Mouse (Mus musculus): ENCODE results near the gene Csdc2. TPM values are rescaled to one million over a fixed set of nuclear protein-coding genes. Genes with fewer than 3 reads are reported as not detected.
A peak's percentile ranks its signal among the peaks of the same experiment; 100 is the strongest.

The Csdc2 gene
- polyA plus RNA-seq, 1 experiment from 2014 or later: 11.7 TPM

GRCm38 (mm10) chr15:81985267-81986161, 49.0 kb downstream of the Csdc2 start:
- Histone ChIP-seq H3K4me2 (replicated peaks) (no peak overlapping the region), H3K4me3 (replicated peaks) (no peak overlapping the region), H3K27me3 (replicated peaks) (no peaks in the 10 kb centered on the region), H3K9me3 (no peaks in the 10 kb centered on the region), H3K9ac (no peak overlapping the region), H3K27ac (no peak overlapping the region), H3K36me3 (no peaks in the 10 kb centered on the region), H3K4me1 (replicated peaks) (0 out of 2 replicates have a peak, but pooled peaks cover 6% of the 10 kb centered on the region)
- 71% methylated on average over 2 of the region's 2 CpGs for WGBS
- ATAC-seq: no peak

GRCm38 (mm10) chr15:81987646-81988045, 51.1 kb downstream of the Csdc2 start, which contains the start of gene Xrcc6:
Xrcc6 (plus strand) TSS chr15:81987835.
- Histone ChIP-seq H3K4me1 (replicated peaks) (0 out of 2 replicates have a peak, but pooled peaks cover 8% of the 10 kb centered on the region), H3K9me3 (no peaks in the 10 kb centered on the region), H3K27ac (no peak within 1 kb of the TSS), H3K9ac (no peak within 1 kb of the TSS), H3K27me3 (replicated peaks) (no peaks in the 10 kb centered on the region), H3K4me2 (replicated peaks) (no peak within 1 kb of the TSS), H3K4me3 (replicated peaks) (no peak within 1 kb of the TSS), H3K36me3 (no peaks in the 10 kb centered on the region)
- WGBS: 78% methylated on average over 3 of the region's 3 CpGs
- no peak for ATAC-seq

GRCm38 (mm10) chr15:81989371-81990062, 53.0 kb downstream of the Csdc2 start:
- Histone ChIP-seq H3K9me3 (no peaks in the 10 kb centered on the region), H3K36me3 (peaks cover 14% of the 10 kb centered on the region), H3K4me1 (replicated peaks) (0 out of 2 replicates have a peak, but pooled peaks cover 8% of the 10 kb centered on the region), H3K9ac (no peak overlapping the region), H3K27ac (no peak overlapping the region), H3K4me3 (replicated peaks) (no peak overlapping the region), H3K27me3 (replicated peaks) (no peaks in the 10 kb centered on the region), H3K4me2 (replicated peaks) (no peak overlapping the region)
- WGBS: 44% methylated on average over 11 of the region's 11 CpGs
- peak; percentile 79 for ATAC-seq

- no peaks in the 10 kb centered on the region for H3K9me3 ChIP-seq
- H3K4me1 ChIP-seq (replicated peaks): 0 out of 2 replicates have a peak, but pooled peaks cover 8% of the 10 kb centered on the region
- no peak overlapping the region for H3K4me3 ChIP-seq (replicated peaks)
- peak; percentile 71 for ATAC-seq
- no peaks in the 10 kb centered on the region for H3K27me3 ChIP-seq (replicated peaks)
- 45% methylated on average over 7 of the region's 7 CpGs for WGBS
- no peak overlapping the region for H3K27ac ChIP-seq
- H3K9ac ChIP-seq: no peak overlapping the region
- H3K36me3 ChIP-seq: peaks cover 16% of the 10 kb centered on the region
- H3K4me2 ChIP-seq (replicated peaks): no peak overlapping the region
These were observed 54.0 kb downstream of the Csdc2 start for GRCm38 (mm10) chr15:81990549-81990948.

- no peak overlapping the region for H3K27ac ChIP-seq
- no peak overlapping the region for H3K9ac ChIP-seq
- no peaks in the 10 kb centered on the region for H3K9me3 ChIP-seq
- ATAC-seq: no peak
- no peak overlapping the region for H3K4me2 ChIP-seq (replicated peaks)
- H3K4me3 ChIP-seq (replicated peaks): no peak overlapping the region
- peaks cover 24% of the 10 kb centered on the region for H3K36me3 ChIP-seq
- 72% methylated on average over 6 of the region's 6 CpGs for WGBS
- 0 out of 2 replicates have a peak, but pooled peaks cover 8% of the 10 kb centered on the region for H3K4me1 ChIP-seq (replicated peaks)
- no peaks in the 10 kb centered on the region for H3K27me3 ChIP-seq (replicated peaks)
These were observed 57.4 kb downstream of the Csdc2 start for GRCm38 (mm10) chr15:81993992-81994391.

Other genes with a start within 250 kb of the Csdc2 start
- gene Chadl, start 239.5 kb upstream of the Csdc2 start, polyA plus RNA-seq (2015; fragmentation: Nextera tagmentation; extraction: Ambion mirVana): 2.8 and 2.9 TPM in 2 replicates
- gene Zc3h7b, start 191.7 kb upstream of the Csdc2 start, polyA plus RNA-seq (2015; fragmentation: Nextera tagmentation; extraction: Ambion mirVana): 16.8 and 17.2 TPM in 2 replicates
- gene Rangap1, start 191.2 kb upstream of the Csdc2 start, polyA plus RNA-seq (2015; fragmentation: Nextera tagmentation; extraction: Ambion mirVana): 95.0 and 102 TPM in 2 replicates
- 15.9 and 17.7 TPM in 2 replicates for gene Tef, start 134.3 kb upstream of the Csdc2 start, polyA plus RNA-seq (2015; fragmentation: Nextera tagmentation; extraction: Ambion mirVana)
- 25.9 and 26.0 TPM in 2 replicates for gene Tob2, start 78.0 kb upstream of the Csdc2 start, polyA plus RNA-seq (2015; fragmentation: Nextera tagmentation; extraction: Ambion mirVana)
- gene Phf5a, start 64.8 kb upstream of the Csdc2 start, polyA plus RNA-seq (2015; fragmentation: Nextera tagmentation; extraction: Ambion mirVana): 120 and 152 TPM in 2 replicates
- gene Aco2, start 64.5 kb upstream of the Csdc2 start, polyA plus RNA-seq (2015; fragmentation: Nextera tagmentation; extraction: Ambion mirVana): 227 and 239 TPM in 2 replicates
- gene Polr3h, start 10.5 kb upstream of the Csdc2 start, polyA plus RNA-seq (2015; fragmentation: Nextera tagmentation; extraction: Ambion mirVana): 65.5 and 80.4 TPM in 2 replicates
- gene Pmm1, start 24.2 kb downstream of the Csdc2 start, polyA plus RNA-seq (2015; fragmentation: Nextera tagmentation; extraction: Ambion mirVana): 22.5 and 23.2 TPM in 2 replicates
- not detected in 2 replicates for gene 1700029P11Rik, start 43.8 kb downstream of the Csdc2 start, polyA plus RNA-seq (2015; fragmentation: Nextera tagmentation; extraction: Ambion mirVana)
- gene Xrcc6, start 51.1 kb downstream of the Csdc2 start, polyA plus RNA-seq (2015; fragmentation: Nextera tagmentation; extraction: Ambion mirVana): 76.1 and 79.6 TPM in 2 replicates
- gene Desi1, start 97.1 kb downstream of the Csdc2 start, polyA plus RNA-seq (2015; fragmentation: Nextera tagmentation; extraction: Ambion mirVana): 19.8 and 21.3 TPM in 2 replicates
- 256 and 273 TPM in 2 replicates for gene Snu13, start 110.8 kb downstream of the Csdc2 start, polyA plus RNA-seq (2015; fragmentation: Nextera tagmentation; extraction: Ambion mirVana)
- gene 4930407I10Rik, start 122.4 kb downstream of the Csdc2 start, polyA plus RNA-seq (2015; fragmentation: Nextera tagmentation; extraction: Ambion mirVana): not detected in 2 replicates
- gene Mei1, start 133.2 kb downstream of the Csdc2 start, polyA plus RNA-seq (2015; fragmentation: Nextera tagmentation; extraction: Ambion mirVana): not detected in 2 replicates
- gene Ccdc134, start 191.2 kb downstream of the Csdc2 start, polyA plus RNA-seq (2015; fragmentation: Nextera tagmentation; extraction: Ambion mirVana): 12.0 and 12.6 TPM in 2 replicates
- 163 and 172 TPM in 2 replicates for gene Srebf2, start 210.4 kb downstream of the Csdc2 start, polyA plus RNA-seq (2015; fragmentation: Nextera tagmentation; extraction: Ambion mirVana)

Measured in intestine, embryonic 15.5 days (tissue).